Mouse (Mus musculus): ENCODE data around the gene Neil3. TPM values are rescaled to one million over a fixed set of nuclear protein-coding genes. Genes with fewer than 3 reads are reported as not detected.
"Not testable (repeated sequence)": the region's sequence is repeated elsewhere in the genome, so short reads cannot be mapped to it uniquely, and the experiment has no call there.

Gene Neil3
- polyA plus RNA-seq, 1 experiment from 2014 or later: 32.8 TPM

- Histone ChIP-seq H3K27ac (no peak overlapping the region), H3K27me3 (no peaks in the 10 kb centered on the region), H3K36me3 (replicated peaks) (0 out of 2 replicates have a peak, but pooled peaks cover 8% of the 10 kb centered on the region), H3K9me3 (no peaks in the 10 kb centered on the region), H3K4me3 (replicated peaks) (no peak overlapping the region), H3K4me1 (peaks cover 5% of the 10 kb centered on the region; the same call in 1 of the 2 replicates), H3K9ac (no peak overlapping the region), H3K4me2 (no peak overlapping the region)
- no peak for ATAC-seq (ENCODE audit: low FRiP score)
- 95% methylated on average over 5 of the region's 5 CpGs for WGBS
Observed at GRCm38 (mm10) chr8:53604906-53605305, 34.0 kb downstream of the Neil3 start.

- Histone ChIP-seq H3K9ac (no peak overlapping the region), H3K4me3 (replicated peaks) (no peak overlapping the region), H3K36me3 (replicated peaks) (peaks cover 14% of the 10 kb centered on the region), H3K4me1 (peaks cover 5% of the 10 kb centered on the region; the same call in 1 of the 2 replicates), H3K27me3 (no peaks in the 10 kb centered on the region), H3K4me2 (no peak overlapping the region), H3K9me3 (no peaks in the 10 kb centered on the region), H3K27ac (no peak overlapping the region)
- ATAC-seq (ENCODE audit: low FRiP score): no peak
- 93% methylated on average over 4 of the region's 4 CpGs for WGBS
Observed at GRCm38 (mm10) chr8:53603672-53604071, 35.2 kb downstream of the Neil3 start.

- 80% methylated on average over 3 of the region's 3 CpGs for WGBS
- Histone ChIP-seq H3K4me3 (replicated peaks) (no peak overlapping the region), H3K27ac (0 out of 2 replicates have a peak overlapping the region, but pooled peaks have one; percentile 53), H3K9ac (no peak overlapping the region), H3K4me2 (no peak overlapping the region), H3K9me3 (no peaks in the 10 kb centered on the region), H3K36me3 (replicated peaks) (peaks cover 12% of the 10 kb centered on the region), H3K27me3 (no peaks in the 10 kb centered on the region), H3K4me1 (peaks cover 5% of the 10 kb centered on the region; the same call in 1 of the 2 replicates)
- ATAC-seq (ENCODE audit: low FRiP score): no peak
Observed at GRCm38 (mm10) chr8:53600826-53601225, 38.0 kb downstream of the Neil3 start.

- Histone ChIP-seq H3K4me2 (no peak overlapping the region), H3K4me3 (replicated peaks) (no peak overlapping the region), H3K4me1 (peaks cover 5% of the 10 kb centered on the region; the same call in 1 of the 2 replicates), H3K27me3 (no peaks in the 10 kb centered on the region), H3K9me3 (no peaks in the 10 kb centered on the region), H3K27ac (peak overlapping the region; percentile 46; the same call in 1 of the 2 replicates), H3K9ac (no peak overlapping the region), H3K36me3 (replicated peaks) (peaks cover 12% of the 10 kb centered on the region)
- WGBS: 46% methylated on average over 11 of the region's 11 CpGs
- peak; percentile 51; the same call in 1 of the 2 replicates for ATAC-seq (ENCODE audit: low FRiP score)
Observed at GRCm38 (mm10) chr8:53600025-53600811, 38.6 kb downstream of the Neil3 start.

GRCm38 (mm10) chr8:53598101-53598500 lies 40.8 kb downstream of the Neil3 start:
- H3K4me2 ChIP-seq: no peak overlapping the region
- 92% methylated on average over 1 of the region's 1 CpGs for WGBS

GRCm38 (mm10) chr8:53591777-53592176 lies 47.1 kb downstream of the Neil3 start:
- Histone ChIP-seq H3K27ac (no peak overlapping the region), H3K36me3 (replicated peaks) (no peaks in the 10 kb centered on the region), H3K9me3 (no peaks in the 10 kb centered on the region), H3K4me3 (replicated peaks) (no peak overlapping the region), H3K27me3 (no peaks in the 10 kb centered on the region), H3K4me2 (no peak overlapping the region), H3K4me1 (no peaks in the 10 kb centered on the region), H3K9ac (no peak overlapping the region)
- ATAC-seq (ENCODE audit: low FRiP score): no peak
- 91% methylated on average over 2 of the region's 2 CpGs for WGBS

More at GRCm38 (mm10) chr8:53598101-53598500, 40.8 kb downstream of the Neil3 start:
- peaks cover 12% of the 10 kb centered on the region for H3K36me3 ChIP-seq (replicated peaks)
- no peaks in the 10 kb centered on the region for H3K9me3 ChIP-seq
- peaks cover 5% of the 10 kb centered on the region; the same call in 1 of the 2 replicates for H3K4me1 ChIP-seq
- no peak overlapping the region for H3K27ac ChIP-seq
- ATAC-seq (ENCODE audit: low FRiP score): no peak
- H3K9ac ChIP-seq: no peak overlapping the region
- no peaks in the 10 kb centered on the region for H3K27me3 ChIP-seq
- H3K4me3 ChIP-seq (replicated peaks): no peak overlapping the region

DNA sequence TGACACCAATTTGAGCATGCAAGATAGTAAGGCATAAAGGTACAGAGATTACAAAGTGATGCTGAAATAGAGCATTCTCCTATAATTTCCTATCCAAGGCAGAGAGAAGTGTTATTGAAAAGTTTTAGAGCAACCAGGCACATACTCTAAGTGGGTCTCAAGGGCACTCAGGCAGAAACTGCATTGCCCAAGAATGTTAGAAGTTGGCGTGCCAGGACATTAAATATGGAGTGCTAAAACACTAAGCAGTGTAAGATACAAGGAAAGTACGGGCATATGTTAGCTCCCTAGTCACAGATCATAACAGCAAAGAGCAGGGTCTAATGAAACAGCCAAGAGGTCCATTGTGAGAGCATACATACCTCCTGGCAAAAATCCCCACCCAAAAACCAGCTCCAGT lies 65.3 kb downstream of the Neil3 start:
- ATAC-seq (ENCODE audit: low FRiP score): no peak
- Histone ChIP-seq H3K4me2 (no peak overlapping the region), H3K9me3 (no peaks in the 10 kb centered on the region), H3K9ac (no peak overlapping the region), H3K4me3 (replicated peaks) (no peak overlapping the region), H3K4me1 (no peaks in the 10 kb centered on the region), H3K27ac (no peak overlapping the region), H3K27me3 (no peaks in the 10 kb centered on the region), H3K36me3 (replicated peaks) (no peaks in the 10 kb centered on the region)
- WGBS: 80% methylated on average over 2 of the region's 2 CpGs

- 84% methylated on average over 6 of the region's 6 CpGs for WGBS
- Histone ChIP-seq H3K9me3 (no peaks in the 10 kb centered on the region), H3K4me3 (replicated peaks) (no peak overlapping the region), H3K4me1 (no peaks in the 10 kb centered on the region), H3K36me3 (replicated peaks) (no peaks in the 10 kb centered on the region), H3K27me3 (no peaks in the 10 kb centered on the region), H3K9ac (no peak overlapping the region), H3K27ac (no peak overlapping the region), H3K4me2 (no peak overlapping the region)
- ATAC-seq (ENCODE audit: low FRiP score): no peak
Observed at GRCm38 (mm10) chr8:53566223-53566622, 72.6 kb downstream of the Neil3 start.

DNA sequence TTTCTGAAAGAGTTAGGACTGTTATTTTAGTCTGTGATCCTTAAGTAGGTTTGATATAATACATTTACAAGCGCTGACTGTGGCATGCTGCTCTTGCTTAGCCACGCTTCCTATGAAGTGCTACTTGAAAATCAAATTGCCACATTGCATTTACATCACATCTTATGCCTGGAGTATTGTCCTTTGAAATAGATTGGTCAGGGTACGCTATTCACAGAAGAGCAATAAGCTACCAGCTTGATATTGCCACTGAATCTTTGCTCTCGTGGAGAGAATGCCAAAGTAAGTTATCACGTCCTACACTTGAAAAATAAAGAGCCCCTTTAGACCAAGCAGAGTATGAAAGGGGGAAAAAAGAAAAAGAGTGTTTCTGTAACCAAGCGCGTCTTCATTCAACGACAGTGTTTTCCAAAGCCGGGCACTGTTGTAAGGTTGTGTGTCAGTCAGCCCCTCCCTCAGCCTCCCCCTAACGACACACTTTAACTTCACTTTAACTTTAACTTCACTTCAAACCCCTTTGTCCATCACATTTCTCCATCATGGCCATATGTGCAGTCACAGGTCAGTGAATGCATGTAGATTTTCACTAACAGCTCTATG lies 76.3 kb downstream of the Neil3 start:
- Histone ChIP-seq H3K27ac (no peak overlapping the region), H3K9me3 (no peaks in the 10 kb centered on the region), H3K4me2 (no peak overlapping the region), H3K4me3 (replicated peaks) (no peak overlapping the region), H3K27me3 (no peaks in the 10 kb centered on the region), H3K4me1 (no peaks in the 10 kb centered on the region), H3K36me3 (replicated peaks) (no peaks in the 10 kb centered on the region), H3K9ac (no peak overlapping the region)
- 66% methylated on average over 10 of the region's 10 CpGs for WGBS
- no peak for ATAC-seq (ENCODE audit: low FRiP score)

DNA sequence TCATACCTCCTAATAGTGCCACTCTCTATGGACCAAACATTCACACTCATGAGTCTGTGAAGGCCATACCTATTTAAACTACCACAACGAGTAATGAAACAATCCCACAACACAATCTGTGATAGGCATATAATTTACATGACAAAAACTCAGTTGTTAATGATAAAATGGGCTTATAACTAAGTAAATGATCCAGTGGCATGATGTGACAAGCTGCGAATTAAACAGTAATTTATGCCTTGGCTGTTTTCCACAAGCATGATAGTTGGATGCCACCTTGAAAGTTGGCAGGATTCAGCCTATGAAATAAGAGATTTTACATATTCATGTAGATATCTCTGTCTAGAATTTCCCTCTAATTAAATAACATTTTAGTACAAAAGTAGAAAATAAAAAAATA lies 99.3 kb downstream of the Neil3 start:
- 71% methylated on average over 2 of the region's 2 CpGs for WGBS
- Histone ChIP-seq H3K9ac (no peak overlapping the region), H3K4me2 (no peak overlapping the region), H3K27me3 (no peaks in the 10 kb centered on the region), H3K36me3 (replicated peaks) (no peaks in the 10 kb centered on the region), H3K9me3 (no peaks in the 10 kb centered on the region), H3K27ac (no peak overlapping the region), H3K4me3 (replicated peaks) (no peak overlapping the region), H3K4me1 (no peaks in the 10 kb centered on the region)
- no peak for ATAC-seq (ENCODE audit: low FRiP score)

DNA sequence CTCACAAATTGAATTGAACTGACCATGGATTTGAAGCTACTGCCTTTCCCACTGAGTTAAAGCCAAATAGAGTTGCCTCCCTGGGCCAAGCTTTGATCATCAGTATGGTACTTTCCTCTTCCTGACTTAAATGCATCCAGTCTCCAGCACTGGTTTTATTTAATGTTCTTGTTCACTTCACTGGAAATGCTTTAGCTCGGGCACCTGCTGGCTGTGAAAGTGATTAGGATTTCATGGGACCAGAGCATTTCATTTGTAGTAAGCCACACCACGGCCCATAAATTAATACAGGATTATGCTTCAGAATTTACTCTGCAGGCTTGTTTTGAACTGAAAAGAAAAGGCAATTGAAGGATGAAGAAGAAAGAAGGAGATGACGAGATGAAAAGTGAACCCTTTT lies 100.8 kb downstream of the Neil3 start:
- not testable (repeated sequence) for H3K9ac ChIP-seq; H3K4me1 ChIP-seq; H3K4me3 ChIP-seq (replicated peaks); H3K27ac ChIP-seq; H3K36me3 ChIP-seq (replicated peaks); H3K9me3 ChIP-seq; ATAC-seq (ENCODE audit: low FRiP score); H3K27me3 ChIP-seq; H3K4me2 ChIP-seq
- 27% methylated on average over 3 of the region's 3 CpGs for WGBS

Measured in forebrain, embryonic 12.5 days (tissue).